Mouse (Mus musculus): ENCODE results near the gene Mindy4. TPM values are rescaled to one million over a fixed set of nuclear protein-coding genes. Genes with fewer than 3 reads are reported as not detected.

Gene Mindy4
- polyA plus RNA-seq, 1 experiment from 2014 or later, result 7.7 TPM

Small RNA genes within 50 kb of the gene (microRNA-seq; reads per million reads assigned to microRNA genes)
- gene Gm25458, result not detected

Other genes with a start within 250 kb of the Mindy4 start
- 9.3 and 9.8 TPM in 2 replicates for gene Nod1, start 230.8 kb upstream of the Mindy4 start, polyA plus RNA-seq (2015; fragmentation: Nextera tagmentation; extraction: Ambion mirVana)
- 8.7 and 10.8 TPM in 2 replicates for gene Ggct, start 210.4 kb upstream of the Mindy4 start, polyA plus RNA-seq (2015; fragmentation: Nextera tagmentation; extraction: Ambion mirVana)
- 136 and 138 TPM in 2 replicates for gene Gars, start 165.4 kb upstream of the Mindy4 start, polyA plus RNA-seq (2015; fragmentation: Nextera tagmentation; extraction: Ambion mirVana)
- gene Crhr2, start 70.4 kb upstream of the Mindy4 start, polyA plus RNA-seq (2015; fragmentation: Nextera tagmentation; extraction: Ambion mirVana), result 0.21 and 0.36 TPM in 2 replicates
- 0.28 and 0.50 TPM in 2 replicates for gene Inmt, start 28.3 kb upstream of the Mindy4 start, polyA plus RNA-seq (2015; fragmentation: Nextera tagmentation; extraction: Ambion mirVana)
- gene Aqp1, start 133.0 kb downstream of the Mindy4 start, polyA plus RNA-seq (2015; fragmentation: Nextera tagmentation; extraction: Ambion mirVana), result 24.1 and 25.3 TPM in 2 replicates
- 0.17 TPM in 1 of 2 replicates, not detected in the other for gene Ghrhr, start 172.9 kb downstream of the Mindy4 start, polyA plus RNA-seq (2015; fragmentation: Nextera tagmentation; extraction: Ambion mirVana)
- gene Adcyap1r1, start 248.6 kb downstream of the Mindy4 start, polyA plus RNA-seq (2015; fragmentation: Nextera tagmentation; extraction: Ambion mirVana), result 8.8 and 8.9 TPM in 2 replicates